Mouse (Mus musculus) spleen, adult 2 months (tissue): Measurements from ENCODE around the gene Ntn1.

ENCODE experiments used
- CTCF ChIP-seq: fragments of 200-500 bp; IDR thresholded peaks from 2 replicates; pipeline ENCODE4 v1.5.1; 2011; ENCODE audit warnings: mild to moderate bottlenecking, inconsistent platforms; ENCODE audit not compliant: insufficient read depth, insufficient read length, insufficient replicate concordance; ENCODE audit errors: extremely low read depth
- POLR2A ChIP-seq: fragments of 200-500 bp; IDR thresholded peaks from 2 replicates; pipeline ENCODE4 v1.6.1; 2011; ENCODE audit warnings: low read depth, low read length, inconsistent platforms

DNA sequence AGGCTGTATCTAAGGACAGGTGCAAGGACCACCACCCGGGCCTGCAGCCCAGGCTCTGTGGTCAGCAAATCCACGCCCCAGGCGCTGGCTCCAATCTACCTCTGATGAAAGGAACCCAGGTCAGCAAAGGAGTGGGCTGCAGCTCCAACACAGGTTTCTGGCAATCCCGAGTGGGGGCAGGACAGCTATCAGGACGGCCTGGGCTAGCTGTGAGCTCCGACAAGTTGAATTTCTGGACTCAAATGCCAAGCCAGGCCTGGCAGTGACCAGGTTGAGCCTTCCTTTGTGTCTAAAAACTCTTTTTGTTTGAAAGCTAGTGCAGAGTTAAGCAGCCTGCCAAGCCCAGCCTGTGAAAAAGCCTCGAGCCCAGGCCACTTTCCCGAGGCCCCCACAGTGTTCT is 43.7 kb downstream of the Ntn1 start:
- TF ChIP-seq CTCF = no peak
- no peak for TF ChIP-seq POLR2A
